Mouse (Mus musculus): Measurements from ENCODE around the gene Tmem9b.

GRCm38 (mm10) chr7:109741060-109741459, 11.6 kb downstream of the Tmem9b start:
- TF ChIP-seq POLR2AphosphoS2 (IDR thresholded peaks at IDR 0.05; ENCODE audit: insufficient read length, low read depth) (no peak), POLR2A (IDR thresholded peaks at IDR 0.05; ENCODE audit: insufficient read length, low read depth) (no peak), MAX (IDR thresholded peaks at IDR 0.05; ENCODE audit: low read depth) (no peak), E2F4 (IDR thresholded peaks at IDR 0.05; ENCODE audit: insufficient read depth) (no peak), TCF12 (IDR thresholded peaks at IDR 0.05; ENCODE audit: insufficient read depth, poor library complexity, severe bottlenecking) (no peak), USF1 (IDR thresholded peaks at IDR 0.05; ENCODE audit: low read depth) (no peak), SRF (IDR thresholded peaks at IDR 0.05; ENCODE audit: control insufficient read depth, insufficient read length, low read depth) (no peak), MYOG (IDR thresholded peaks at IDR 0.05; ENCODE audit: control insufficient read depth in 1 of 3, insufficient read depth in 1 of 3, insufficient read length in 2 of 3, low read depth in 2 of 3) (no peak), MYOD1 (IDR thresholded peaks at IDR 0.05; ENCODE audit: control insufficient read depth in 1 of 3, insufficient read length in 2 of 3, low read depth in 2 of 3) (no peak), REST (IDR thresholded peaks at IDR 0.05; ENCODE audit: insufficient read depth, insufficient read length) (no peak)

All from myocyte (in vitro differentiated cells).